Mouse (Mus musculus) lung, adult 2 months (tissue): Measurements from ENCODE around the gene Sergef.

ENCODE experiments used
- CTCF ChIP-seq: fragments of 200-500 bp; IDR thresholded peaks from 2 replicates; pipeline ENCODE4 v1.5.1; 2011; ENCODE audit warnings: mild to moderate bottlenecking, low read length, control low read depth; ENCODE audit not compliant: insufficient read depth
- POLR2A ChIP-seq: fragments of 200-500 bp; IDR thresholded peaks from 2 replicates; pipeline ENCODE4 v1.6.1; 2011; ENCODE audit warnings: low read depth, mild to moderate bottlenecking, control low read depth, low read length, borderline replicate concordance; ENCODE audit errors: extremely low read depth

DNA sequence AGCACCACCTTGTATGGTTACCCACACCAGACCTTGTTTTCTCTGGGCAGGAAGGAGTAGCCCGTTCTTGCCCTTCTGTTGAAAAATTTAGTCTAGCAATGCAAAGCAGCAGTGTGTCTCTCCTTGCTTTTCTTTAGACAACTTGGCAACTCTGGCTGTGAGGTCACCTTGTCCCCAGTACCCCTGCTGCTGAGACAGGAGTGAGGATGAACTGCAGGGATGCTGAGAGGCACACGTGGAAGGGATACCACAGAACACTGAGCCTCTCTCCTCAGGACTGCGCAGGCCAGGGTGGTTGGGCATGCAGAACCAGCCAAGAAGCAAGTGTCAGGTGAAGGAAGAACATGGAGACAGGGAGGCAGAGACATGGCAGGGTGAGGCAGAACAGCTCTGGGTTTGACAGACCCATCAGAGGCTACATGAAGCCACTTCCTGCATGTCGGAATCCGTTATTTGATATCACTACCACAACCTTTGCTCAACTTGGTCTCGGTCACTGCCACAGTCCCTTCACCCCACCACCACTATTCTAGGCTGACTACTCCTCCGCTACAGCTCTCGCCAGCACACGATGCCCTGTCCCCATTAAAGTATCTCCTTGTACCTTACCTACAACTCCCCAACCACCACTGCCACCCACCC is 103.0 kb downstream of the Sergef start:
- TF ChIP-seq POLR2A (no peak), CTCF (no peak)
